8 mouse cellular contexts compared by ENCODE assay signal in the genomic region with DNA sequence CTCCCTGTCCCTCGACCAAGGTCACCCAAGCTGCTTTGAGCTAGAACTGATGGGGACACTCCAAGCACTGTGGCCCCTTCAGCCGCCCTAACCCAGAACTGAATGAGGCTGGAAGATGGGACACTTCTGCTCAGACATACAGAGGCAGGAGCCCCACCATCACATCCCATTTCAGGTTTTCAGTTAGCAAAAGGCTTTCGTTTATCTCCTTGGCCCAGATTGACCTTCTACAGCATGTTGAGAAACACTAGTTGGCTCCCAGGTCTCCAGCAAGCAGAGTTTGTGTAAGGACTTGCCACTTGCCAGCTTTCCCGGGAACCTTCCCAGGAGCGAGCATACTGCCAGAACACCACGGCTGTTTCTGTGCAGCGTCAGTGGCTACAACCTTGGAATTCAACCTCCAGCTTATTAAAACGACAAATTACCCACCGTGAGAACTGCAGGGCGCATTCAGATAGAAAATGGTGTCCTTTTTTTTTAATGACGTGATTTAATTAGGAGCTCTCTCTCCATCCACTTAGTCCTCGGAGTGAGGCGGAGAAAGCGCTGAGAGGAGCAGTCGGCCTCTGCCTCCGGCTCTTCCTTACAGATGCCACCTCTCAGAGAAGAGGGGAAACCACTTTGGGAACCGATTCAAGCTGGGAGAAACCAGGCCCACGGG. TPM values are rescaled to one million over a fixed set of nuclear protein-coding genes. Genes with fewer than 3 reads are reported as not detected.
DNase-seq lines count a peak whose midpoint lies in the region; ATAC-seq and TF ChIP-seq lines count a peak whose summit lies in the region.

No protein-coding gene starts in this region.

- DNase-seq in limb, embryonic 14.5 days (ENCODE audit: low spot score), result no peak
- DNase-seq in limb, embryonic 10.5 days (ENCODE audit: low spot score), result no peak
- peak; percentile 71 to 84 for DNase-seq in gastrocnemius, adult 8-10 months (ENCODE audit: low spot score in 2 of 2)
- peak; percentile 53 to 64 for DNase-seq in layer of hippocampus, postnatal 36 days
- DNase-seq in right cerebral cortex, postnatal 4 days, result peak; percentile 51
- DNase-seq in thymus, postnatal 10 days (ENCODE audit: low spot score in 2 of 2), result no peak

- H3K27ac ChIP-seq in limb, embryonic 14.5 days (replicated peaks; ENCODE audit: low read depth, low read length), result 0 out of 2 replicates have a peak overlapping the region, but pooled peaks have one; percentile 19
- no peak overlapping the region for H3K27ac ChIP-seq in limb, embryonic 10.5 days
- H3K27ac ChIP-seq in brown adipose tissue, adult 24 weeks (replicated peaks; ENCODE audit: low read depth, low read length), result peak overlapping the region; percentile 94

- no peak for TF ChIP-seq POLR2A in limb, embryonic 14.5 days (IDR thresholded peaks at IDR 0.05; ENCODE audit: borderline replicate concordance, extremely low read depth, insufficient read depth, insufficient read length)

- no peak overlapping the region for H3K4me2 ChIP-seq in limb, embryonic 14.5 days (replicated peaks; ENCODE audit: low read depth, low read length, severe bottlenecking)

- H3K9ac ChIP-seq in limb, embryonic 14.5 days (ENCODE audit: low read depth, low read length, severe bottlenecking), result no peak overlapping the region

- 57% methylated on average over 18 of the region's 18 CpGs for WGBS in limb, embryonic 14.5 days
- 84% methylated on average over 18 of the region's 18 CpGs for WGBS in limb, embryonic 10.5 days

- no peak for ATAC-seq in limb, embryonic 14.5 days (ENCODE audit: low FRiP score, low read depth)
- no peak for ATAC-seq in megakaryocyte, adult 5-6 weeks (ENCODE audit: poor library complexity, severe bottlenecking)

- H3K36me3 ChIP-seq in limb, embryonic 14.5 days (ENCODE audit: control insufficient read depth, insufficient read depth, low read length), result no peaks in the 10 kb centered on the region
- no peaks in the 10 kb centered on the region for H3K36me3 ChIP-seq in limb, embryonic 10.5 days

- no peak overlapping the region for H3K4me3 ChIP-seq in limb, embryonic 14.5 days (replicated peaks; ENCODE audit: low read length)
- no peak overlapping the region for H3K4me3 ChIP-seq in limb, embryonic 10.5 days
- no peak overlapping the region for H3K4me3 ChIP-seq in brown adipose tissue, adult 24 weeks (ENCODE audit: insufficient read depth, low read depth, low read length)

- no peaks in the 10 kb centered on the region for H3K27me3 ChIP-seq in limb, embryonic 14.5 days (ENCODE audit: control insufficient read depth, insufficient read depth, low read length)
- H3K27me3 ChIP-seq in limb, embryonic 10.5 days (ENCODE audit: low read depth, poor library complexity, severe bottlenecking), result no peaks in the 10 kb centered on the region

- H3K9me3 ChIP-seq in limb, embryonic 14.5 days (ENCODE audit: control insufficient read depth, low read length), result no peaks in the 10 kb centered on the region
- H3K9me3 ChIP-seq in limb, embryonic 10.5 days (replicated peaks), result no peaks in the 10 kb centered on the region

- H3K4me1 ChIP-seq in limb, embryonic 14.5 days (ENCODE audit: control insufficient read depth, insufficient read depth, low read length), result peaks cover 24% of the 10 kb centered on the region
- H3K4me1 ChIP-seq in limb, embryonic 10.5 days, result peaks cover 12% of the 10 kb centered on the region
- H3K4me1 ChIP-seq in brown adipose tissue, adult 24 weeks (ENCODE audit: control insufficient read depth, insufficient read depth, insufficient read length, low read length), result peaks cover 15% of the 10 kb centered on the region

RNA-seq across cellular contexts. Expression of a gene that starts 39.7 kb away (rescaled TPM):
- polyA plus RNA-seq in limb, embryonic 14.5 days (2012; rRNA removed), result 33.4 and 43.6 TPM in 2 replicates
- polyA plus RNA-seq in limb, embryonic 14.5 days (2014; fragmentation: Nextera tagmentation; extraction: Ambion mirVana), result 8.9 and 10.6 TPM in 2 replicates
- polyA plus RNA-seq in limb, embryonic 10.5 days (2016; fragmentation: Nextera tagmentation; extraction: Ambion mirVana), result 10.1 and 11.5 TPM in 2 replicates
- polyA plus RNA-seq in brown adipose tissue, adult 24 weeks (2012; ENCODE audit: insufficient read depth, insufficient read length, missing spikeins), result 7.8 and 10.9 TPM in 2 replicates
- total RNA-seq in gastrocnemius, adult 8-10 months (2022), result 10 to 100 TPM in 1 of 4 experiments, 1 to 10 TPM in 3; 6.6 to 10.2 (median 8.1) TPM
- total RNA-seq in layer of hippocampus, postnatal 36 days (2021), result 10 to 100 TPM; 23.4 to 27.5 TPM
- 4.4 and 5.8 TPM in 2 replicates for total RNA-seq in megakaryocyte, adult 5-6 weeks (2015)
- total RNA-seq in megakaryocyte, adult 5-6 weeks (2017), result 8.4 and 10.4 TPM in 2 replicates

RNA-seq across cellular contexts. Expression of a gene that starts 54.8 kb away (rescaled TPM):
- polyA plus RNA-seq in limb, embryonic 14.5 days (2012; rRNA removed), result 2.0 and 2.2 TPM in 2 replicates
- polyA plus RNA-seq in limb, embryonic 14.5 days (2014; fragmentation: Nextera tagmentation; extraction: Ambion mirVana), result 2.9 TPM in 2 replicates
- 3.3 and 4.1 TPM in 2 replicates for polyA plus RNA-seq in limb, embryonic 10.5 days (2016; fragmentation: Nextera tagmentation; extraction: Ambion mirVana)
- 0.87 and 1.0 TPM in 2 replicates for polyA plus RNA-seq in brown adipose tissue, adult 24 weeks (2012; ENCODE audit: insufficient read depth, insufficient read length, missing spikeins)
- under 1 TPM; 0.07 to 0.22 (median 0.11) TPM for total RNA-seq in gastrocnemius, adult 8-10 months (2022)
- 10 to 100 TPM; 27.2 to 29.0 TPM for total RNA-seq in layer of hippocampus, postnatal 36 days (2021)
- total RNA-seq in megakaryocyte, adult 5-6 weeks (2015), result not detected in 2 replicates
- total RNA-seq in megakaryocyte, adult 5-6 weeks (2017), result not detected in 2 replicates

Comparison
In these comparisons a context has a peak if more than half of its experiments do, and no peak if none do; other contexts are left out.
1. DNase-seq: peak in gastrocnemius, adult 8-10 months (2 of 2), layer of hippocampus, postnatal 36 days (2 of 2) and right cerebral cortex, postnatal 4 days (single experiment); none in limb, embryonic 14.5 days (single experiment), limb, embryonic 10.5 days (single experiment) and thymus, postnatal 10 days (0 of 2).
2. RNA of a gene that starts 54.8 kb away (total RNA-seq): 27.2 to 29.0 TPM in layer of hippocampus, postnatal 36 days; 0.07 to 0.22 TPM in gastrocnemius, adult 8-10 months and not detected in megakaryocyte, adult 5-6 weeks; every median in the first group is over 10 times any median in the second.